Comparison of ENCODE assay signal across 12 mouse cellular contexts in the genomic region with DNA sequence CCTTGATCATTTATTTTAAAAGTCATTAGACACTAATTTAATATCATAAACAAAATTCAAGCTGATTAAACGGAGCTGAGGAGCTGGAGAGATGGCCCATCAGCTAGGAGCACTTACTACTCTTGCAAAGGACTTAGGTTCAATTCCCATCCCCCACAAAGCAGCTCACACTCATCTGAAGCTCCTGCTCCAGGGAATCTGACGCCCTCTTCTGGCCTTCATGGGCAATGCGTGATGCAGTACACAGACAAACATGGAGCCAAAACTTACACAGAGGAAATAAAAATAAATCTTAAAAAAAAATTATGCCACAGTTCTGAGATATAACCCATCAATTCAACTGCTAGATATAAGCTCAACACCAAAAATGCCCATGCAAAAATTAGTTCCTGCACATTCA. TPM values are rescaled to one million over a fixed set of nuclear protein-coding genes. Genes with fewer than 3 reads are reported as not detected.
DNase-seq lines count a peak whose midpoint lies in the region; TF ChIP-seq lines count a peak whose summit lies in the region.
"Had no signal": no experiment of that assay in that cellular context is flagged by ENCODE, and none has a peak within 500 bp of the region (broad histone marks: within the 10 kb centered on the region; RNA-seq: fewer than 3 reads in every experiment).

No protein-coding gene starts in this region.

- H3K4me1 ChIP-seq in lung, adult 2 months (ENCODE audit: control insufficient read depth, insufficient read depth, low read length): no peaks in the 10 kb centered on the region
- H3K4me1 ChIP-seq: midbrain, embryonic 12.5 days had no signal

- 0 out of 2 replicates have a peak, but pooled peaks have one; percentile 20 for TF ChIP-seq CTCF in lung, adult 2 months (IDR thresholded peaks at IDR 0.05; ENCODE audit: insufficient read depth, low read length)

- 41% methylated on average over 3 of the region's 3 CpGs for WGBS in lung, adult 2 months

- peak; percentile 19 for DNase-seq in embryo, embryonic 11 days
- DNase-seq in embryo, embryonic 10 days (ENCODE audit: low spot score): no peak
- no peak for DNase-seq in lung, adult 2 months
- DNase-seq in lung, postnatal 36 days: no peak
- DNase-seq in WW6 (ENCODE audit: low read depth, low spot score): peak; percentile 75
- peak; percentile 33 for DNase-seq in naive thymus-derived CD4-positive, alpha-beta T cell, adult 2 months (ENCODE audit: low read depth)
- DNase-seq in ovary, postnatal 10 days (ENCODE audit: low spot score): no peak
- DNase-seq in cerebellum, postnatal 4 days (ENCODE audit: low spot score in 2 of 2): no peak
- DNase-seq: cerebellum, adult 11-12 months; liver, embryonic 13.5 days; thymus, postnatal 14 days had no signal

- no peak for TF ChIP-seq POLR2A in lung, adult 2 months (IDR thresholded peaks at IDR 0.05; ENCODE audit: borderline replicate concordance, extremely low read depth, low read depth, low read length)

- H3K4me3 ChIP-seq in lung, adult 2 months (replicated peaks; ENCODE audit: extremely low read depth, low read depth, low read length): no peak overlapping the region
- H3K4me3 ChIP-seq: liver, embryonic 13.5 days; midbrain, embryonic 12.5 days had no signal

RNA-seq across cellular contexts. Expression of a gene that starts 11.8 kb away (rescaled TPM):
- 3.7 and 3.9 TPM in 2 replicates for polyA plus RNA-seq in lung, adult 2 months (2012; rRNA removed)

RNA-seq across cellular contexts. Expression of a gene that starts 15.5 kb away (rescaled TPM):
- 5.3 and 19.0 TPM in 2 replicates for polyA plus RNA-seq in lung, adult 2 months (2012; rRNA removed)

RNA-seq across cellular contexts. Expression of a gene that starts 31.3 kb away (rescaled TPM):
- 1.7 and 3.5 TPM in 2 replicates for polyA plus RNA-seq in lung, adult 2 months (2012; rRNA removed)

RNA-seq across cellular contexts. Expression of a gene that starts 40.3 kb away (rescaled TPM):
- polyA plus RNA-seq in lung, adult 2 months (2012; rRNA removed): 100 and 126 TPM in 2 replicates

RNA-seq across cellular contexts. Expression of a gene that starts 50.6 kb away (rescaled TPM):
- 26.0 and 27.0 TPM in 2 replicates for polyA plus RNA-seq in lung, adult 2 months (2012; rRNA removed)

Comparison
In these comparisons a context has a peak if more than half of its experiments do, and no peak if none do; other contexts are left out.
1. DNase-seq: peak in embryo, embryonic 11 days (single experiment), WW6 (single experiment) and naive thymus-derived CD4-positive, alpha-beta T cell, adult 2 months (single experiment); none in embryo, embryonic 10 days (single experiment), lung, adult 2 months (single experiment), lung, postnatal 36 days (single experiment), ovary, postnatal 10 days (single experiment) and cerebellum, postnatal 4 days (0 of 2).